Mouse (Mus musculus): Measurements from ENCODE around the gene Vmn2r106.

Gene Vmn2r106

DNA sequence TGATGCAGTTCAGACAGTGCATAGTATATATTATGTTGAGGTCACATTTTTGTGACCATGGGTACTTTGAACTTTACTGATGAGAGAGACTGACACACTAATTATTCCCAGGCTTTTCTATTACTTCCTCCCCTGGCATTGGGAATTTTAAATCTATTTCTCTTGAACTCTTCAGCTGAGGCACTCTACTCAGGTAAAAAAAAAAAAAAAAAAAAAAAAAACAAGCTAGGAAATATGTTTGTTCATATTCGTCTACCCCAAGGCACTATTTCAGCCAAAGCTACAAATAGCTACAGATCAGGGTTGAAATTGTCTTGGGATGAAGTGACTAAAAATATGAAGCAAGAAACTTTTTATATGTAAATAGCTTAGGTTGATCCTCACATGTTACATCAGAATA is at the start of gene Vmn2r106:
Gene Vmn2r106 (minus strand): TSS at position 101 of the 400 bp plus-strand sequence.
- DNase-seq = no peak

DNA sequence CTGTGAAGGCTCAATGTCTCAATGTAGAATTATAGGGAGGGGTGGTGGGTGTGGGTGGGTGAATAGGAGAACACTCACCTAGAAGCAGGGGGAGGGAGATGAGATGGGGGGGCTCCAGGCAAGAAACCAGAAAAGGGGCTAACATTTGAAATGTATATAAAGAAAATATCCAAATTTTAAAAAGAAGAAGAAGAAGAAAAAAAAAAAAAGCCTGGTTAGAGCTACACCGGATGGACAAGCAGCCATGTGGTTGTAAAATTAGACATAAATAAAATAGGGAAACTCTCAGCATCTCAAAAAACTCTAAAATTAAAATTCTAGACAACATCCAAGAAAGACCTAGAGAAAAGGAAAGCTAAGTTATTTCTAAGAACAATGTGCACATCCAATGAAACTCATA is 20.4 kb upstream of the Vmn2r106 start:
- no peak for DNase-seq

GRCm38 (mm10) chr17:20286906-20287305 is 1.6 kb upstream of the Vmn2r106 start:
- no peak for DNase-seq

DNA sequence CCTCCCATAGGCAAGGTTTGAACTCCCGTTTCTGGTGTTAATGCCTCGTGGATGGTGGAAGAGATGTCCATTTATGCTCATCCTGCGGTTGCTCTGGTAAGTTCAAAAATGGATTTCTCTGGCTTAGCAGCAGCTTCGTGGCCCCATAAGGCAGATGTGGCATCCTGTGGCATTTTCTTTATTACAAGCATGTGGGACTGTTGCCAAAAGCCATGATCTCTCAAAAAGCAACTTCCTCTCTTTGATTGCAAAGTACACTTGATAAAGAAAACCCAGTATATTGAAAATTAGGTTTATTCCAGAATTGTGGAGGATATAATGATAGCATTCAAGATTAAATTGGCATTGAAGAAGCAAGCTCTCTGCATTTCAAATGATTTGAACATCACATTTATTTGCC is 29.8 kb downstream of the Vmn2r106 start:
- DNase-seq = no peak

DNA sequence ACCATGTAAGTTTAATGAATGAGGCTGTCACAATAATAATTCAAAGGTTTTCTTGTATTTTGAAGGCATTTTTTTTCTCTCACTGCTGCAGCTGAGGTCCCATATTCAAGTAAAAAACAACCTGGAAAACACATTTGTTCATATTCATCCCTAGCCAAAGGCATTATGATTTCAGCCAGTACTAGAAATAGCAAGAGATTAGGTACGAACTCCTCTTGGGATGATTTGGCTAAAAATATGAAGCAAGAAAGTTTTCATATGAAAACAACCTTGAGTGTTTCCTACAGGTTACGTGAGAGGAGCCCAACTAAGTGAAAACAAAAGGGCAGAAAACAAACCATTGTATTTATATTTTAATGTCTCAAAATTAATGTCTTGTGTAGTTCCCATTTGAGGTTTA is 50.4 kb downstream of the Vmn2r106 start, which contains the start of gene Vmn2r105:
Gene Vmn2r105 (minus strand): TSS at position 101 of the 400 bp plus-strand sequence.
- no peak for DNase-seq
